14 mouse cellular contexts compared by ENCODE assay signal in genomic region chr16:17633481-17634181, GRCm38 (mm10). TPM values are rescaled to one million over a fixed set of nuclear protein-coding genes. Genes with fewer than 3 reads are reported as not detected.
A peak's percentile ranks its signal among the peaks of the same experiment; 100 is the strongest.
DNase-seq lines count a peak whose midpoint lies in the region; ATAC-seq and TF ChIP-seq lines count a peak whose summit lies in the region.
"Had no signal": no experiment of that assay in that cellular context is flagged by ENCODE, and none has a peak within 500 bp of the region (broad histone marks: within the 10 kb centered on the region; RNA-seq: fewer than 3 reads in every experiment).

No protein-coding gene starts in this region.

- H3K9ac ChIP-seq in ES-Bruce4 (ENCODE audit: low read depth, poor library complexity, severe bottlenecking): no peak overlapping the region
- H3K9ac ChIP-seq: liver, embryonic 15.5 days; neural tube, embryonic 13.5 days had no signal

- TF ChIP-seq EP300 in ES-Bruce4 (IDR thresholded peaks at IDR 0.05; ENCODE audit: insufficient read depth, low read depth, low read length): no peak

- peak; percentile 31 to 55 for DNase-seq in cerebellum, postnatal 25 days
- DNase-seq in cerebellum, adult 8-10 months: no peak
- no peak for DNase-seq in left cerebral cortex, adult 2 months (ENCODE audit: extremely low spot score in 1 of 2, low spot score in 2 of 2)
- no peak for DNase-seq in left cerebral cortex, postnatal 4 days
- DNase-seq in embryo, embryonic 11 days: peak; percentile 25
- no peak for DNase-seq in ovary, postnatal 10 days (ENCODE audit: low spot score)
- DNase-seq: B cell, adult 2 months; gastrocnemius, postnatal 36 days; heart, postnatal 36 days had no signal

- no peak for TF ChIP-seq POLR2A in ES-Bruce4 (IDR thresholded peaks at IDR 0.05; ENCODE audit: insufficient read depth, low read length)

- H3K9me3 ChIP-seq in ES-Bruce4 (replicated peaks; ENCODE audit: control insufficient read depth, insufficient read depth, low read length, poor library complexity, severe bottlenecking): no peaks in the 10 kb centered on the region
- H3K9me3 ChIP-seq: liver, embryonic 15.5 days; midbrain, embryonic 10.5 days; neural tube, embryonic 13.5 days had no signal

- no peaks in the 10 kb centered on the region for H3K4me1 ChIP-seq in ES-Bruce4 (ENCODE audit: control insufficient read depth, insufficient read depth, low read length)
- H3K4me1 ChIP-seq: midbrain, embryonic 10.5 days; neural tube, embryonic 13.5 days had no signal

- ATAC-seq in inflammation-experienced regulatory T-cells, adult 6 months: no peak

- H3K27ac ChIP-seq in left cerebral cortex, adult 2 months: no peak overlapping the region
- H3K27ac ChIP-seq in ES-Bruce4 (ENCODE audit: insufficient read depth, low read length): no peak overlapping the region
- H3K27ac ChIP-seq: liver, embryonic 15.5 days; midbrain, embryonic 10.5 days; neural tube, embryonic 13.5 days had no signal

- intact Hi-C loops in left cerebral cortex, adult 2 months (cut with DNase I): no loop called here
- intact Hi-C loops in left cerebral cortex, postnatal 4 days (cut with DNase I): no loop called here

- peaks cover 37% of the 10 kb centered on the region for H3K36me3 ChIP-seq in ES-Bruce4 (ENCODE audit: control insufficient read depth, insufficient read depth, low read length, poor library complexity, severe bottlenecking)

- no peak overlapping the region for H3K4me3 ChIP-seq in left cerebral cortex, adult 2 months
- no peak overlapping the region for H3K4me3 ChIP-seq in ES-Bruce4 (ENCODE audit: low read depth, low read length)
- H3K4me3 ChIP-seq: liver, embryonic 15.5 days; midbrain, embryonic 10.5 days; neural tube, embryonic 13.5 days had no signal

- H3K27me3 ChIP-seq in ES-Bruce4 (ENCODE audit: control insufficient read depth, insufficient read depth, low read length, poor library complexity, severe bottlenecking): no peaks in the 10 kb centered on the region
- H3K27me3 ChIP-seq: liver, embryonic 15.5 days; neural tube, embryonic 13.5 days had no signal

- TF ChIP-seq CTCF in left cerebral cortex, adult 2 months (IDR thresholded peaks at IDR 0.05): peak; percentile 44
- peak; percentile 30 for TF ChIP-seq CTCF in ES-Bruce4 (IDR thresholded peaks at IDR 0.05; ENCODE audit: low read depth, low read length)

RNA-seq across cellular contexts. Expression of gene Ccdc74a, which starts 12.6 kb away (rescaled TPM):
- 10 to 100 TPM; 22.9 to 26.2 TPM for total RNA-seq in left cerebral cortex, adult 2 months (2021)
- 10 to 100 TPM; 17.5 to 20.9 TPM for total RNA-seq in left cerebral cortex, postnatal 4 days (2021)
- polyA plus RNA-seq in ES-Bruce4 (2011; ENCODE audit: insufficient read depth, insufficient read length, low read depth, missing spikeins): 1.6 and 2.7 TPM in 2 replicates
- 1 to 10 TPM in 1 of 3 experiments, under 1 TPM in 1, not detected in 1; 0.74 to 1.1 TPM for polyA plus RNA-seq in inflammation-experienced regulatory T-cells, adult 6 months (2017; shearing (Covaris generic))

RNA-seq across cellular contexts. Expression of gene Smpd4, which starts 14.5 kb away (rescaled TPM):
- total RNA-seq in left cerebral cortex, adult 2 months (2021): 10 to 100 TPM; 73.7 to 82.8 TPM
- total RNA-seq in left cerebral cortex, postnatal 4 days (2021): 10 to 100 TPM; 49.9 to 51.7 TPM
- polyA plus RNA-seq in ES-Bruce4 (2011; ENCODE audit: insufficient read depth, insufficient read length, low read depth, missing spikeins): 97.7 and 104 TPM in 2 replicates
- 10 to 100 TPM; 14.0 to 26.8 (median 17.8) TPM for polyA plus RNA-seq in inflammation-experienced regulatory T-cells, adult 6 months (2017; shearing (Covaris generic))

RNA-seq across cellular contexts. Expression of gene Slc7a4, which starts 50.6 kb away (rescaled TPM):
- total RNA-seq in left cerebral cortex, adult 2 months (2021): 10 to 100 TPM; 82.7 to 83.0 TPM
- total RNA-seq in left cerebral cortex, postnatal 4 days (2021): 10 to 100 TPM; 48.1 to 53.6 TPM
- polyA plus RNA-seq in ES-Bruce4 (2011; ENCODE audit: insufficient read depth, insufficient read length, low read depth, missing spikeins): 2.0 and 2.8 TPM in 2 replicates
- 1 to 10 TPM in 2 of 3 experiments, under 1 TPM in 1; 0.21 to 5.3 (median 1.9) TPM for polyA plus RNA-seq in inflammation-experienced regulatory T-cells, adult 6 months (2017; shearing (Covaris generic))

Comparison
In these comparisons a context has a peak if more than half of its experiments do, and no peak if none do; other contexts are left out.
1. DNase-seq: peak in cerebellum, postnatal 25 days (2 of 2) and embryo, embryonic 11 days (single experiment); none in cerebellum, adult 8-10 months (single experiment), left cerebral cortex, adult 2 months (0 of 2), left cerebral cortex, postnatal 4 days (single experiment) and ovary, postnatal 10 days (single experiment).